Mouse (Mus musculus) heart, adult 2 months (tissue): ENCODE data around the gene Pla2g6.

Experiments used
- CTCF ChIP-seq: fragments of 200-600 bp; IDR thresholded peaks from 2 replicates; pipeline ENCODE4 v1.8.1; 2022; ENCODE audit warnings: antibody characterized with exemption, mild to moderate bottlenecking, moderate library complexity
- EP300 ChIP-seq: fragments of 200-500 bp; IDR thresholded peaks from 2 replicates; pipeline ENCODE4 v1.6.1; 2011; ENCODE audit warnings: low read depth, low read length, control low read depth; ENCODE audit not compliant: insufficient read depth
- POLR2A ChIP-seq: fragments of 200-500 bp; IDR thresholded peaks from 2 replicates; pipeline ENCODE4 v1.6.1; 2011; ENCODE audit warnings: mild to moderate bottlenecking, low read depth, low read length, control low read depth; ENCODE audit not compliant: insufficient read depth

DNA sequence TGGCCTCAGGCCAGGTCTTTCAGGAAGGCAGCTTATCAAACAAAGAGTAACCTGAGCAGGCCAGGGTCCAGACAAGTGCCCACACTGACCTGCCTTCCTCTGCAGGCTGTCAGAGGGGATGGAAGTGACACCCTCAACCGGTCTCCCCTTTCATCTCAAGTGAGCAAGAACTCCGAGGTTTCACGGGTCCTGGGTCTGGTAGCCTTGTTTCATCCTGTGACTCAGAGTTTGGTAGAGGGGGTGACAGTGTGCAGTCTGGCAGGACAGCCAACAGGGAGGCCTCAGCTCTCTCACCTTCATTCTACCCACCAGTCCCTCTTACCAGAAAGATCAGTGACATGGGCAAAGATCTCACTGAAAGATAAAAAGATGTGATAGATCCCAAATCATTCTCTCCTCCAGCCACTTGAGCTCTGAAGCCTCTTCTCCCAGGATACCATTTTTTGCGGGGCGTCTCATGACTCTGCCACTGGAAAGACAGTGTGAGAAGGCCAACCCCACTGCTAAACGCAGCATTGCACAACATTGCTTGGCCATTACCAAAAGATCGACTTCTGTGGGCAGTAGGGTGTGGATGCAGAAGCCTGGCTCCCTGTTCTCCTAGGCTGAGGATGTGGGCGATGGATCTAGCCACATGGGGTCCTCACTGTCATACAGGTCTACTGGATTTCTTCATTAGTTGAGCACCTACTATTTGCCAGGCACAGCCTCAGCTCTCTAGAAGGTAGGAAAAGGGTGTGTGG is 18.0 kb upstream of the Pla2g6 start, which contains the start of gene Maff:
- no peak for TF ChIP-seq POLR2A
- TF ChIP-seq CTCF, result no peak
- no peak for TF ChIP-seq EP300
